Mouse (Mus musculus) midbrain, postnatal 0 days (tissue): ENCODE results near the gene Pank3. TPM values are rescaled to one million over a fixed set of nuclear protein-coding genes. Genes with fewer than 3 reads are reported as not detected.
A peak's percentile ranks its signal among the peaks of the same experiment; 100 is the strongest.

Experiments
- ATAC-seq: fragments of 200-750 bp; cut with Nextera tagmentation; 2 replicates; pipeline ENCODE4 v1.8.0; 2017; ENCODE audit warnings: moderate number of reproducible peaks, mild to moderate bottlenecking, moderate TSS enrichment, moderate library complexity; ENCODE audit not compliant: low FRiP score
- DNase-seq: peaks from one replicate; pipeline ENCODE4 v3.0.0-alpha.2; 2015; ENCODE audit warnings: low spot score
- H3K27ac ChIP-seq: fragments of 300-500 bp; sonication (generic); 2 replicates; pipeline ENCODE4 v1.5.1; 2014; ENCODE audit warnings: low read depth, mild to moderate bottlenecking, low read length, mixed read lengths
- H3K27me3 ChIP-seq: fragments of 300-500 bp; sonication (generic); 2 replicates; pipeline ENCODE4 v1.6.1; 2014; ENCODE audit warnings: low read length, control low read depth, mixed read lengths; ENCODE audit not compliant: insufficient read depth
- H3K36me3 ChIP-seq: fragments of 300-500 bp; sonication (generic); 2 replicates; pipeline ENCODE4 v1.6.1; 2014; ENCODE audit warnings: low read length, control low read depth, mixed read lengths; ENCODE audit not compliant: insufficient read depth
- H3K4me1 ChIP-seq: fragments of 300-500 bp; sonication (generic); 2 replicates; pipeline ENCODE4 v1.6.1; 2014; ENCODE audit warnings: mild to moderate bottlenecking, control low read depth, antibody characterized with exemption, low read length, mixed read lengths; ENCODE audit not compliant: insufficient read depth
- H3K4me2 ChIP-seq: fragments of 300-500 bp; sonication (generic); 2 replicates; pipeline ENCODE4 v1.6.1; 2014; ENCODE audit warnings: low read depth, mild to moderate bottlenecking, low read length, mixed read lengths; ENCODE audit not compliant: poor library complexity, severe bottlenecking
- H3K4me3 ChIP-seq: fragments of 300-500 bp; sonication (generic); 2 replicates; pipeline ENCODE4 v1.5.1; 2014; ENCODE audit warnings: low read depth, mild to moderate bottlenecking, low read length, moderate library complexity
- H3K9ac ChIP-seq: fragments of 300-500 bp; sonication (generic); replicated peaks from 2 replicates; pipeline ENCODE4 v1.6.1; 2014; ENCODE audit warnings: mild to moderate bottlenecking, low read length, moderate library complexity, mixed read lengths; ENCODE audit not compliant: poor library complexity, severe bottlenecking
- H3K9me3 ChIP-seq: fragments of 300-500 bp; sonication (generic); 2 replicates; pipeline ENCODE4 v1.6.1; 2016; ENCODE audit warnings: low read length, control low read depth
- CTCF ChIP-seq: IDR thresholded peaks from 2 replicates; pipeline ENCODE4 v1.5.1; 2016; ENCODE audit warnings: antibody characterized with exemption, mild to moderate bottlenecking
- WGBS: fragments of 180-500 bp; shearing (Covaris S2); extraction: QIAGEN DNeasy Blood & Tissue Kit; methylation state at CpG from one replicate; pipeline ENCODE4 v1.1.7; 2014; 5-methylcytosine and 5-hydroxymethylcytosine counted together
- polyA plus RNA-seq: library from polyadenylated mRNA; unstranded; fragments of >200 nt; fragmentation: Nextera tagmentation; extraction: Ambion mirVana; gene quantifications from 2 replicates; pipeline ENCODE4 v1.2.1, GENCODE M21; 2015
- total RNA-seq: library from RNA; depleted of rRNA; stranded (reverse); fragments of >200 nt; gene quantifications from 2 replicates; pipeline ENCODE4 v1.2.3, GENCODE M21; 2014

The Pank3 gene
- total and polyA plus RNA-seq, 2 experiments from 2014 or later = 11.7 to 78.5 TPM

- Histone ChIP-seq H3K4me3 (peak overlapping the region; percentile 61), H3K4me1 (peaks cover 6% of the 10 kb centered on the region), H3K4me2 (peak overlapping the region; percentile 59), H3K27ac (peak overlapping the region; percentile 95), H3K9ac (peak overlapping the region; percentile 92), H3K9me3 (no peaks in the 10 kb centered on the region), H3K27me3 (no peaks in the 10 kb centered on the region), H3K36me3 (no peaks in the 10 kb centered on the region)
- WGBS = 3% methylated on average over 18 of the region's 23 CpGs
- TF ChIP-seq CTCF = no peak
- ATAC-seq = peak; percentile 94
- peak; percentile 92 for DNase-seq
Measured at GRCm38 (mm10) chr11:35798495-35798820, 29.2 kb downstream of the Pank3 start.

- 0 out of 2 replicates have a peak, but pooled peaks have one; percentile 32 for ATAC-seq
- peaks cover 6% of the 10 kb centered on the region for H3K4me1 ChIP-seq
- no peak for TF ChIP-seq CTCF
- H3K9me3 ChIP-seq = no peaks in the 10 kb centered on the region
- peak; percentile 47 for DNase-seq
- H3K27ac ChIP-seq = peak within 1 kb of the TSS; percentile 95
- peak within 1 kb of the TSS; percentile 61 for H3K4me3 ChIP-seq
- H3K27me3 ChIP-seq = no peaks in the 10 kb centered on the region
- no peaks in the 10 kb centered on the region for H3K36me3 ChIP-seq
- peak within 1 kb of the TSS; percentile 92 for H3K9ac ChIP-seq
- WGBS = 4% methylated on average over 11 of the region's 11 CpGs
- peak within 1 kb of the TSS; percentile 59 for H3K4me2 ChIP-seq
Measured at GRCm38 (mm10) chr11:35798874-35799273, 29.6 kb downstream of the Pank3 start, which contains the start of gene Fbll1. Gene Fbll1 (minus strand): TSS chr11:35798884.

- DNase-seq = no peak
- WGBS = 79% methylated on average over 5 of the region's 5 CpGs
- H3K9me3 ChIP-seq = no peaks in the 10 kb centered on the region
Measured at GRCm38 (mm10) chr11:35801332-35801731, 32.0 kb downstream of the Pank3 start.

GRCm38 (mm10) chr11:35811458-35811857 lies 42.2 kb downstream of the Pank3 start:
- Histone ChIP-seq H3K9me3 (no peaks in the 10 kb centered on the region), H3K36me3 (peaks cover 63% of the 10 kb centered on the region), H3K27ac (no peak overlapping the region), H3K9ac (no peak overlapping the region), H3K4me3 (no peak overlapping the region), H3K27me3 (no peaks in the 10 kb centered on the region), H3K4me2 (no peak overlapping the region), H3K4me1 (no peaks in the 10 kb centered on the region)
- ATAC-seq = no peak
- no peak for TF ChIP-seq CTCF
- DNase-seq = no peak
- WGBS = 85% methylated on average over 10 of the region's 10 CpGs

More at GRCm38 (mm10) chr11:35801332-35801731, 32.0 kb downstream of the Pank3 start:
- no peak for TF ChIP-seq CTCF
- no peak for ATAC-seq
- no peak overlapping the region for H3K9ac ChIP-seq
- no peak overlapping the region for H3K27ac ChIP-seq
- H3K4me1 ChIP-seq = peaks cover 5% of the 10 kb centered on the region
- no peak overlapping the region for H3K4me3 ChIP-seq
- no peaks in the 10 kb centered on the region for H3K36me3 ChIP-seq
- no peaks in the 10 kb centered on the region for H3K27me3 ChIP-seq
- H3K4me2 ChIP-seq = no peak overlapping the region

- H3K27ac ChIP-seq = no peak overlapping the region
- no peaks in the 10 kb centered on the region for H3K4me1 ChIP-seq
- H3K4me2 ChIP-seq = no peak overlapping the region
- H3K27me3 ChIP-seq = no peaks in the 10 kb centered on the region
- DNase-seq = no peak
- no peak overlapping the region for H3K4me3 ChIP-seq
- H3K36me3 ChIP-seq = peaks cover 71% of the 10 kb centered on the region
- no peaks in the 10 kb centered on the region for H3K9me3 ChIP-seq
- TF ChIP-seq CTCF = no peak
- H3K9ac ChIP-seq = no peak overlapping the region
- WGBS = 94% methylated on average over 12 of the region's 12 CpGs
- no peak for ATAC-seq
Measured at GRCm38 (mm10) chr11:35816316-35816715, 47.0 kb downstream of the Pank3 start.

GRCm38 (mm10) chr11:35827714-35828113 lies 58.4 kb downstream of the Pank3 start:
- H3K4me2 ChIP-seq = no peak overlapping the region
- DNase-seq = no peak
- H3K4me3 ChIP-seq = no peak overlapping the region
- no peak for ATAC-seq
- no peak for TF ChIP-seq CTCF
- peaks cover 36% of the 10 kb centered on the region for H3K36me3 ChIP-seq
- no peak overlapping the region for H3K9ac ChIP-seq
- WGBS = 92% methylated on average over 6 of the region's 6 CpGs
- H3K27me3 ChIP-seq = no peaks in the 10 kb centered on the region
- H3K27ac ChIP-seq = no peak overlapping the region
- no peaks in the 10 kb centered on the region for H3K4me1 ChIP-seq
- H3K9me3 ChIP-seq = no peaks in the 10 kb centered on the region
